Mouse (Mus musculus): Measurements from ENCODE around the gene Smad5. TPM values are rescaled to one million over a fixed set of nuclear protein-coding genes. Genes with fewer than 3 reads are reported as not detected.

Gene Smad5
- polyA plus RNA-seq, 1 experiment from 2014 or later: 31.4 TPM

Other genes starting within 250 kb of the Smad5 start
- not detected in 2 replicates for gene Il9, start 220.8 kb upstream of the Smad5 start, polyA plus RNA-seq (2016; fragmentation: Nextera tagmentation; extraction: Ambion mirVana)
- 1.4 and 3.2 TPM in 2 replicates for gene Fbxl21, start 180.5 kb upstream of the Smad5 start, polyA plus RNA-seq (2016; fragmentation: Nextera tagmentation; extraction: Ambion mirVana)
- gene Lect2, start 154.5 kb upstream of the Smad5 start, polyA plus RNA-seq (2016; fragmentation: Nextera tagmentation; extraction: Ambion mirVana): not detected in 2 replicates
- gene Tgfbi, start 93.5 kb upstream of the Smad5 start, polyA plus RNA-seq (2016; fragmentation: Nextera tagmentation; extraction: Ambion mirVana): 38.4 and 42.9 TPM in 2 replicates
- gene Gm45623, start 50.8 kb downstream of the Smad5 start, polyA plus RNA-seq (2016; fragmentation: Nextera tagmentation; extraction: Ambion mirVana): 0.21 TPM in 1 of 2 replicates, not detected in the other
- 0.07 TPM in 1 of 2 replicates, not detected in the other for gene Trpc7, start 193.0 kb downstream of the Smad5 start, polyA plus RNA-seq (2016; fragmentation: Nextera tagmentation; extraction: Ambion mirVana)

Data from hindbrain, embryonic 10.5 days (tissue).